Mouse (Mus musculus) ovary, postnatal 14 days (tissue): Measurements from ENCODE around the gene Ffar4.

Experiments used
- DNase-seq: peaks from one replicate; pipeline ENCODE4 v3.0.0; 2022; ENCODE audit warnings: low spot score

Gene Ffar4

DNA sequence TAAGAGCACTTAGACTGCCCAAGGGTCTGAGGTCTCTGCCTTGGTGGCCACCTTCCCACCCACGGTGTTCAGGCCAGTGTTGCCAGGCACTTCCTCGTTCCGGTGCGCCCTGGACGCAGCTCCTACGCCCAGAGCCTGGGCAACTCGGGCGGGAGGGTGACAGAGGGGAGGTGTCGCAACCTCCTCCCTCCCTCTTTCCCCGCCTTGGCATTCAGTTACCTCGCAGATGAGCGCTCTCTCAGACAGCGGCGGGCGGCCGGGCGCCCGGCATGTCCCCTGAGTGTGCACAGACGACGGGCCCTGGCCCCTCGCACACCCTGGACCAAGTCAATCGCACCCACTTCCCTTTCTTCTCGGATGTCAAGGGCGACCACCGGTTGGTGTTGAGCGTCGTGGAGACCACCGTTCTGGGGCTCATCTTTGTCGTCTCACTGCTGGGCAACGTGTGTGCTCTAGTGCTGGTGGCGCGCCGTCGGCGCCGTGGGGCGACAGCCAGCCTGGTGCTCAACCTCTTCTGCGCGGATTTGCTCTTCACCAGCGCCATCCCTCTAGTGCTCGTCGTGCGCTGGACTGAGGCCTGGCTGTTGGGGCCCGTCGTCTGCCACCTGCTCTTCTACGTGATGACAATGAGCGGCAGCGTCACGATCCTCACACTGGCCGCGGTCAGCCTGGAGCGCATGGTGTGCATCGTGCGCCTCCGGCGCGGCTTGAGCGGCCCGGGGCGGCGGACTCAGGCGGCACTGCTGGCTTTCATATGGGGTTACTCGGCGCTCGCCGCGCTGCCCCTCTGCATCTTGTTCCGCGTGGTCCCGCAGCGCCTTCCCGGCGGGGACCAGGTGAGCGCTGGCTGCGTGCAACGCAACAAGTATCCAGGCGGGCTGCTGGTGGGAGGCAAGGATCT lies at the start of gene Ffar4:
Gene Ffar4, plus strand, starts transcription at position 214 of the 901 bp plus-strand sequence.
- DNase-seq: no peak

DNA sequence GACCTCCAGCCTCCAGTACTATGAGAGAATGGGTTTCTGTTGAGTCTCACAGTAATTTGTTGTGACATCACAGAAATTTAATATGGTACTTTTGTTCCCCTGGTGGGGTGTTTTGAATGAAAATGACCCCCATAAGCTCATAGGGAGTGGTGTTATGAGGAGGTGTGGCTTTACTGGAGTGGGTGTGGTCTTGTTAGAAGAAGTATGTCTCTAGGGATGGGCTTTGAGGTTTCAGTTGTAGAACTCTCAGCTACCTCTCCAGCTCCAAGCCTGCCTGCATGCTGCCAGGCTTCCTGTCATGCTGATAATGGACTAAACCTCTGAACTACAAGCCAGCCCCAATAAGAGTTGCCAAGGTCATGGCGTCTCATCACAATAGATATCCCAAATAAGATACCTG lies 47.2 kb upstream of the Ffar4 start:
- no peak for DNase-seq

DNA sequence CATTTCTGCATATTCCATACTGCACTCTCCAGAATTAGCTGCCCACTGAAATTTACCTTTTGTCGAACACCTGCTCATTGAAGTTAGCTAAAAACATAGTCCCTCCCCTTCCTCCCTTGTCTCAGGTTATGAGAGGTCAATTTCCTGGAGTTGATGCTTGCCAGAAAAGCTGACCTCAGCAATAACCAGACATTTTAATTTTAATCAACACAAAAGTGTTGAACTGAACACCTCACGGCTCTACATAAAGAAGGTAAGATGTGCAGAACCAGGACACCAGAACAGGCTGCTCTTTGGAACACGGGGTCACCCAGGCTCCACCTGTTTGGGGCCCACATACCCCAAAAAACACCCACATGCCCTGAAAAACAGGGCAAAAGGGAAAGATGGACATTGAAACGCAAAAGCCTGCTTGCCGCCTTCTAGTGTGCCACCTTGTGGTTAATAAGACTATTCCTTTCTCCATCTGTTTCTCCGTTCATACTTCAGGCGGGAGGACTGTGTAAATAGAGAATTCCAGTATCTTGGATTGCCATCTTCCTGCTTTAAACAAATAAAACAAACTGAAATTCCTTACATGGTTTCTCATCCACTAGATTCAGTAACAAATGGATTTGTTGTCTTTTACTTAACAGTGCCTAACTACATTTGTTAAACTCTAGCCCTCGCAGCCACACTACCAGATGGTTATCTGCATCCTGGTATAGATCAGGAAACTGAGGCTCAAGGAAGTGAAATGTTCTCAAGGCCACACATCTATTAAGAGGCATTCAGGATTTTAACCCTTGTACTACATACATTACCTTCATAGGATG lies 43.4 kb upstream of the Ffar4 start:
- DNase-seq: no peak

DNA sequence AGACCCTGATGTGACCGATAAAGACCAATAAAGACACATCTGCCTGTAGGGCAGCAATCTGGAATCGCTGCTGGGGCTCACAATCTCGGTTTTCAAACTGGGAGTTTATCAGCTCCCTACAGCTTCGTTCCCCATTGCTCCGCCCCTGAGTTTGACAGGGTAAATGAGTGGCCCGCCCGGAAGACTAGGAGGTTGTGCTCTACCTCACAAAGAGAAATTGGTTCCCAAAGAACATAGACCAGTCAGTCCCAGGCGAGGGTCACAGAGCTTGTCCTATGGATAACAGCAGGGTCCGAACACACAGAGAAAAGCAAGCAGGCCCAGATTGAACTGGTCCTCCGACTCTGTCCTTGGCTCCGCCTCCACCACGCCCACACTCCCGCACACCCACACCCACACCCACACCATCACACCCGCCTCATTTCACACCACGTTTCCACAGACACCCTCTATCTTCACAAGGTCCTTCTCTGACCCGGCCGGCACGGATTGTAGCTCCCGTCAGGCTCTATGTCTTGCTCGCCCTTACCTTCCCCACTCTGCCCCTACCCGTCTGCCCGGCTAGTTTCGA lies 42.6 kb upstream of the Ffar4 start:
- DNase-seq: peak; percentile 59

DNA sequence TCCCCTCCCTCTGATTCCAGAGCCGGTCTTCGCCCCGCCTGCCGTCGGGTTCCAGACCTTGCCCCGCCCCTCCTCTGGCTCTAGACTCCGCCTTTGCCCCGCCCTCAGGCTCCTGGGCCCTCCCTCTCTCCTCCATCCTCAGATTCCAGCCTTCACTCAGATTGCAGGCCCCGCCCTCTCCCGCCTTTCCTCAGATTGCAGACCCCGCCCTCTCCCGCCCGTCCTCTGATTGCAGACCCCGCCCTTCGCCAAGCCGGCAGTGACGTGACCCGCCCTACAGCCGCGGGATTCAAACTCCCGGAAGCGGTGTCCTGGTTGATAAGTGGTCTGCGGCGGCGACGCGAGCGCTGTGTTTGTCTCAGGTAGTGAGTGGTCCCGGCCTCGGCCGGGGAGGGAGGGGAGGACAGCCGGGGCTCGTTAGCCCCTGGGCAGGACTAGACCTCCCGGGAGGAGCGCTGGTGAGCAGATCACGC lies 42.1 kb upstream of the Ffar4 start, which contains the start of gene Cep55:
Gene Cep55, plus strand, starts transcription at position 292 of the 473 bp plus-strand sequence.
- DNase-seq: peak; percentile 89

DNA sequence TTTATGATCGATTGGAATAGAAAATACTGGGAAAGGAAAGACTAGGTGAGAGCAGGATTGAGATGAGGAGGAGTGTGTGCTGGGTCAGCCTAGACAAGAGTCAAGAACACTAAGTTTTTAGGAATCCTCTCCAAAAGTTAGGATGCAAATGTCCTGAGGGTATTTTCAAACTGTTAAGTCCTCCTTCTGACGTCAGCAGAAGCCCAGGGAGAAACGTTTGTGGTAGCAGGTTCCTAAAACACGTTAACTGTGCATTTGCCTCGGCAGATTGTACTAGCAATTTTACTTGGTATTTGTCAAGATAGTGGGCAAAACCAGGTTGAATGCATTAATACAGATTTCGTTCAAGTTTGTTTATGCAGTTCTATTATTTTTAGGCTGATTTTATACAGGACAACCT lies 41.1 kb upstream of the Ffar4 start:
- no peak for DNase-seq

DNA sequence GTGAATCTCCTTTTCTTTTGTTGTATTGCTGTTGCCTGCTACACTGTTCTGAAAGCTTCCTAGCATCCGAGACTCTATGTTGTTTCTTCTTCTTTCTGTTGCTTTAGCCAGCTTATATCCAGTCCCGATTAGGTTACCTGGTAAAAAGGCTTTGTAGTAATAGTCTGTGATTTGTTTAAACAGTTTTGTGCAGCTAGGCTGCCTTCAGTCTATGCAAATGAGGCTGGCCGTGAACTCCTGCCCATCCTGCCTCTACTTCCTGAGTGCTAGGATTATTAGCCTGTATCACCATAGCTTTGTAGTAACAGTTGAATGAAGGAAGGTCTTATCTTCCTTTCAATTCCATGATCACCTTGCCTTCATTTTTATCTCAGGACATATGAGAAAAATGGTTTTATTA lies 40.6 kb upstream of the Ffar4 start:
- no peak for DNase-seq

DNA sequence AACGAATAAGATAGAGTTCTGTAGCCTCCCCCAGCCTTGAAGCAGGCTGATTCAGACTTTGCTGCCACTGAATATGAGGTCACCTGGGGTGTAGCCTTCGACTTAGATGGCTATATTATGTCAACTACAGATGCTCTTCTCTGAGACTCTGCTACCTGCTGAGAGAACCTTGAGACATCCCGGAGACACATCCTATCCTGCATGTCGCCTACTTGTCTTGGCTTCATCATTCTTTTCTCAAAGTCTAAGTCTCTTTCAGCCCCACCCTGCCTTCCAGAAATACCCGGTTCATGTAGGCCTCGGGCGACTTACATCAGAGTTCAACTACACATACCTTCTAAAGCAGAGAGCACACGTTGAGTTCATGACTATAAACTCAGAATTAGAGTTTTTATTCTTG lies 39.9 kb upstream of the Ffar4 start:
- DNase-seq: no peak

DNA sequence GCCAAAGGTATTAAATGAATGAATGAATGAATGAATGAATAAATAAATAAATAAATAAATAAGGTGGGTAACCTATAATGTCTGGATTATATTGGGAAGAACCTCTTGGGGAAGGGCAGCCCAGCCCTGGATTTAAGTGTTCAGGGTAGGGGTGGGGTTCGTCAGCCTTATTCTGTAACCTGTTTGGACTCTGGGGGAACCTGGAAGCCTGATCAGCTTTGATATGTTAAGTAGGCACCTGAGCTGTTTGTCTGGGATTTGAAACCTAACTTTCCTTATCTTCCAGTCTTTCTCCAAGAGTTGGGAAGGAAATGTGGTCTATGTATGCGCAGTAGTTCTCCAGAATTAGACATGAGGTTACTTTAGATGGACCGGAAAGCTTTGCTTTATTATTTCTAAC lies 33.7 kb upstream of the Ffar4 start:
- no peak for DNase-seq

DNA sequence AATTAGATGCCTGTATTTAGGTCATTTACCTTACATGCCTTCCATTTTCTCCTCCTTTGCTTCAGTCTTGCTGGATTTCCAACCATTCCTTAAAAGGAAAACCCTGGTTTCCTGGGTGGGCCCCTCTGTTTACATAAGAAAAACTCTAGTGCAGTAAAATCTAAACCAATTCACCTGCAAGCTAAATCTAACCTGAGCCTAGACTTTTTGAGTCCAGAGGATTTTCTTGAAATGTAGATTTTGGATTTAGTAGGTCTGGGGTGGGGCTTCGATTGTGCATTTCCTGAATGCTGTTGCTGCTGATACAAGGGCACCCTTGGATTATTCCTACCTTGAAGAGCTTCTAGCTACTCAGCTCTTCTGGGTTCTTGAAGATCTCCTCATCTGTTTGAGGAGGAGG lies 32.8 kb upstream of the Ffar4 start:
- no peak for DNase-seq

DNA sequence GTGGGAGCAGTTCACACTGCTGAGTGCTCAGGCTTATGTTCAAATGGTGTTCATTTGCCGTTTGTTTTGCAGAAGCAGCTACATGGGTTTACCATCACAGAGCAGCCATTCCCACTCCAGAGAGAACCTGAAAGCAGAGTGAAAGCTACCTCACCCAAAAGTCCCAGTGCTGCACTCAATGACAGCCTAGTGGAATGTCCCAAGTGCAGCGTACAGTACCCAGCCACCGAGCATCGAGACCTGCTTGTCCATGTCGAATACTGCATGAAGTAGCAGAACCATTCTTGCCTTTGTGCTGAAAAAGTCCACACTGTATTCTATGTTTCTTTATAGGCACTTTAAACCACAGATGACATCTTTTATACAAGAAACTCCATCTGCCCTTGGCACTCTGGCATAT lies 23.6 kb upstream of the Ffar4 start:
- no peak for DNase-seq

DNA sequence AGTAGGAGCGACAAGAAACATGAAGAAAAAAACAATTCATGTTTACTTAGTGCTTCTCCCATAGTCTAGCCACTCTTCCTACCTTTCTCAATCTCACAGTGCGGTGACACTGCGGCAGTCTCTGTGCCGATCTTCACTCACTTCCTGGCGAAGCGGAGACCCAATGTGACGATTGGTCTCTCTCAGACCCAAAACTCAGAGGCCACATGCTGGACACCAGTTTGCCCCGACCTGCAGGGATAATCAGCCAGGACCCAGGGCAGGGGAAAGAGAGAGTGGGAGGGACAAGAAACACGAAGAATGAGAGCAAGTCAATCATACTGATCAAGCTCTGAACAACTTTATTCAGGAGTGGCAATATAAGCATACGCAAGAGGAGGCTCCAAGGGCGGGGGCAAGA lies 21.8 kb upstream of the Ffar4 start:
- no peak for DNase-seq

DNA sequence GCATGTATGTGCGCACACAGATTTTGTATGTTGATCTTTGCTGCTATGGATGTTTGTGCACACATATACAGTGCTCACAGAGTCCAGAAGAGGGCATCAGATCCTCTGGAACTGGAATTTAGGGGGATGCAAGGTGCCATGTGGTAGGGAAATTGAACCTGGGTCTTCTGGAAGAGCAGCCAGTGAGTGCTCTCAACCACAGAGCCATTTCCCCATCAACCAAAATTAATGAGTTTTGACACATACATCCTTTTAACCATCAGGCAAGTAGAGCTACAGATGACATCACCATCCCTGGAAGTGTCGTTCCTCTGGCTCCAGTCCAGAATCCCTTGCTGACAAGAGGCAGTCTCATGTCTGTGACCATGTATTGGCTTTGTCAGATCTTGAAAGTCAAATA lies 20.6 kb upstream of the Ffar4 start:
- DNase-seq: no peak

DNA sequence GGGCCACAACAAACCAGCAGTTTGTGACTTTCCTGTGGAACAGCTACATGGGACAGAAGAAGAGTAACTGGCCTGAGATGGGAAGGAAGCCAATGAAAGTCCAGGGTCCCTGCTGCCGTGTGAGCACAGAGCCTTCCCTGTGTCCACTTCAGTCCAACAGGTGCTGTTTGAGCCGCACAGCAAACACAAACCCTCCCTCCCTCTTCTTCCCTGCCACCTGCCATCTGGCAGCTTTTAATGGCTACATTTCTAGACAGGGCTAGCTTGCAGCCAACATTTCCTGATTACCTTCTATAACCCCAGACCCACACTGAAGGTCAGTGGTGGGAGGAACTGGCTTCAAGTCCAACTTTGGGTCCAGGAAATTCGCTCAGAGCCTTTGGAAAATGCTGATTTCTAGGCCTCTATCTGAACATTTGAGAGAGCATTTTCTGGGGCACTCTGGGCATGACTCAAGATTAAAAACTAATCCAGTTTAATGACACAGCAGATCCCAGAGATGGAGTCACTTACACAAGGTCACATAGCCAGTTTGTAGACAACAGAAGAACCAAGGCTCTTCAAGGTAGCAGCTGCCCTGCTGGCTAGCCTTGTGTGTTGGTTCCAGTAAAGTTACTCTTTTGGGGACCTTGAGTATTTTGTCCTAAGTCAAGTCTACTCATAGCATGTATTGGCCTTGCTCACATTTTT lies 18.9 kb upstream of the Ffar4 start:
- no peak for DNase-seq

DNA sequence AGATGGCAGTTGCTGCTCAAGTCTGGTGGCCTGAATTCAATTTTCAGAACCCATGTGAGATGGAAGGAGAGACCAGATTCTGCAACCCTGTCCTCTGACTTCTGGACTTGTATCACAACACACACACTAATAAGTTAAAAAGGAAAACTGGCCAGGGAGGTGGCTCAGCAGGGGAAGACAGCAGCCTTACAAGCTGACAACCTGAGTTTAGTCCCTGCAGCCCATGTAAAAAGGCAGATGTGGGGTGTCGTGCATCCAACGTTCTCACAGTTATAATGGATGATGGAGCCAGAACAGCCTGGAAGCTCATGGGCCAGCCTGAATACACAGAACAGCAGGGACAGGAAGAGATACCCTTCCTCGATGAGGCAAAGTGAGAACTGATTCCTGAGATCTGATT lies 15.5 kb upstream of the Ffar4 start:
- no peak for DNase-seq

DNA sequence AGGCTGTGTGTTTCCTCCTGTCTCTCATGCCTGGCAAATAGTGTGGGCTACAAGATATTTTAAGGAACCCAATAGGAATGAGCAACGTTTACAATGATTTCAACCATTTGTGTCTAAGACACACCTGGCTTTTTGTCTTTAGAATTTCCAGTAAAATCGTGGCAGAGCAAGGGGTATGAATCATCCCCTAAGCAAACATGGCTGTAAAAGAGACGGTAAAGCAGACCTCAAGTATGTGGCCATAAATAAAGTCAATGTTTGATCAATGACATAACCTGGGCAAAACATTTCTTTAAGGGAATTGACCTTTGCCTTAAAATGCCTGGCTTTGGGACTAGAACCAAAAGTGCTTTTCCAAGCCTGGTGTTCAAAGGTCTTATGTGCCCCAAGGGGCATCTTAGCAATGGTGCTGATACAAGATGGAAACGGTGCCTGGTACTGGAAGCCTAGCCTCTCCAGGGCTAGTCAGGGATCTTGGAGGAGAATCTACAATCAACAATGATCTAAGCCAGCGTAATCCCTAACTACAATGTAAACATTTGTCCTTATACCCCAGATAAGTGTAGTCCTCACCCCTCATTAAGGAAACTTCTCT lies 13.8 kb upstream of the Ffar4 start:
- no peak for DNase-seq

DNA sequence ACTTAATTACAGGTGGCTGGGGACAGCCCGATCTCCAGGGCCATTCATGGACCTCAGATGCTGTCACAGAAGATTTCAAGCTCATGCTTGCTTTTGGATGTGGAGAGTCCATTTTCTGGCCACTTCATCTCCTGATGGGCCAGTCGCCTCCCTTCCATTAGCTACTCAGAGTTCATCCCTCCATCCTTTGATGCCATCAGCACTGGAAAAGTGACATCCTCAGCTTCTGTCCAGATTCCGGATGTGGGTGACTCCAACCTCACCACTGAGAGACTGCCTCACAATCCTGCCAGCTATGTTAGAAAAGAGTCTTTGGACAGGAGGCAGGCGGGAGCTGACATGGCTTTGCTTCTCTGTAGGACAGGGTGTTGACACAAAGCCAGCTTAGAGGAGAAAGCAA lies 11.0 kb upstream of the Ffar4 start:
- DNase-seq: no peak

DNA sequence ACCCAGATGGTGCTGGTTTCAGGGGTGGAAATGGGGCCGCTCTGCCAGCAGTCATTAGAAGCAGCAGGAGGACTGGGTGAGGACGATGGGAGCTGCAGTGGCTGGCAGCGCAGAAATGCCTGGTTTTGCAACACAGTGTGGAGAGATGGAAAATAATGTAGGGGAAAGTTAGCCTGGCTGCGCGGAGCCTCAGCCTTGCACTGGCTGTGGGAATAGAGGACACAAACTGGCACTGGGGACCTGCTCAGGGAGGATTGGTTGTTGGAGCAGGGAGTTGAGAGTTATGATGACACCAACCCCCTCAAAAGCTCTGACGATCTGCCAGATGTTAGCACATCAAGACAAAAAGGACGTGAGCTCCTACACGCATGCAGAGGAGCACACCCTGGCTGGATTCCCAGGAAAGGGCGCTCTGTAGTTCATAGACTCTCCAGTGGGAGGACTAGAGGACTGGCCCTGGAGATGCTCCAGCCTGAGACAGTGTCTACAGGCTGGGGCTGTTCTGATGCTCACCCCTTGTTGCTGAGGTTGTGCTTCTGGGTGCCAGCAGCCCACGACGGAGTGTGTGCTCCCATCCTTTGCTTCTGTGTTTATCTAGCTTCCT lies 9.8 kb upstream of the Ffar4 start:
- DNase-seq: peak; percentile 58

DNA sequence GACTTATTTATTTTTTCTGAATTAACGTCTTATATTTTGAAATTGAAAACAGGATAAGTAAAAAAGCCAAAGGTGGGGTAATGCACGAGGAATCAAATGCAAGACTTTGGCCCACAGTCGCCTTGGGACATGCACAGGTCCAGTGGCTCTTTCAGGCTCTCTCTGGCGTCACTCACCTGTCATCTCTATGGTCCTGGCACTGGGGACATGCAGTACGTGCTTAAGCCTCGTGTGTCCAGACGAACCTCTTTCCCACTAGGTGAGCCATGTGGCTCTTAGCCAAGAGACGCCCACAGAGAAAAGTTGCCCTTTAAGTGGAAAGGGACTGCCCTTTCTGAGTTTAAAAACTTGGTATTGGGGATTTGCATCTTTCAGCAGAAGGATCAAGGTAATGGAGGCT lies 7.5 kb upstream of the Ffar4 start:
- DNase-seq: no peak

DNA sequence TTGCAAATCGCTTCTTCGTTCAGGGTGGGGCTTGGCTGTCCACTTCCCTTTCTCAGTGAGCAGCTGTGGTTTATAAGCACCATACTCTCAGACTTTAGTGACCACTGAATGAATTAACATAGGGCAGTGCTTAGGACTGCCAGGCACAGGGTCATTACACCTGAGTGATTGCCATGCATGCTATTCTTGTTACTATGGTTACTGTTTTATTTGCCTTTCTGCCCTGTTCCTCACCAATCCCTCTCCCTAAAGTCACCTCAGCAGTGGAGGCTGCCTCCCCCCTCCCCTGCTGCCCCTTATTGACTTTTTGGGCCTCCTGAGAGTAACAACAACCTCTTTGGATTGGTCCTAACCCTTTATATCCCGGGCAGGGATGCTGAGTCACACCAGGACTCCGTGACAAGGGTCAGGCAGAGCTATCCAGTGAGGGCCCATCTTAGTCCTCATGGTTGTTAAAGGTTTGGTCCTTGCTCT lies 5.3 kb upstream of the Ffar4 start:
- no peak for DNase-seq

DNA sequence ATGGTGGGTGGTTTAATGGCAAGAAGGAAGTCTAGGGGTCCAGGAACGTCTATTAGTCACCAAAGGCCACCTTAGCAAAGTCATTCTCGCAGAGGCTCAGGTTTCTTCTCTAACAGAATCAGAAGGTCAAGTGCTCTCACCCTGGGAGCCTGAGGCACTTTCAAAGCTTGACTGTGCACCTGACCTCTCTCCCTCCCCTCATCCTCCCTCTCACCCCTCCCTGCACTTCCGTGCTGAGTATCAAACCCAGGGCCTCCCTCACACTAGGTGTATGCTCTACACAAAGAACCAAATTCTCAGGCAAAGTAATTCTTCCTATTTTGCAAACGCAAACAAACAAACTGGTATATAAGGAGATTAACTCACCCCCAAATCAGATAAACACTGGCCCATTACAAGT lies 640 bp upstream of the Ffar4 start:
- no peak for DNase-seq
